Mouse (Mus musculus): ENCODE measurements around the gene Fndc9. TPM values are rescaled to one million over a fixed set of nuclear protein-coding genes. Genes with fewer than 3 reads are reported as not detected.

Gene Fndc9
- total RNA-seq, 2 experiments from 2014 or later, result not detected

DNA sequence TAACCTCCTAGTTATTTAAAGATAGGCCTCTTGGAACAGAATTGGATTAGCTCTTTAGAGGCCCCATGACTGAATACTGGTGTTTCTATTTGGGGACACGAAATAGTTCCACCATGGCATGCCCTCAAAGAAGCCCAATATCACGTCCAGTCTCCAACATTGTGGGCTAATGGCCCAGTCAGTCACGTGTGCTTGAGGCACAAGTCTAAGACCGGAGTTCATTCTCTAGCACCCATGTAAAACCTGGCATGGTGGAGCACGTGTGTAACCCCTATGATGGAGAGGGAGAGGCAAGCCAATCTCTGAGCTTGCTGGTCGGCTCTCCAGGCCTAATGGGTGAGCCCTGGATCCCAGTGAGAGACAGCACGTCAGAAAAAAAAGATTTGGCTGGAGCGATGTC lies 40.8 kb downstream of the Fndc9 start:
- no peak for DNase-seq (ENCODE audit: low spot score)

DNA sequence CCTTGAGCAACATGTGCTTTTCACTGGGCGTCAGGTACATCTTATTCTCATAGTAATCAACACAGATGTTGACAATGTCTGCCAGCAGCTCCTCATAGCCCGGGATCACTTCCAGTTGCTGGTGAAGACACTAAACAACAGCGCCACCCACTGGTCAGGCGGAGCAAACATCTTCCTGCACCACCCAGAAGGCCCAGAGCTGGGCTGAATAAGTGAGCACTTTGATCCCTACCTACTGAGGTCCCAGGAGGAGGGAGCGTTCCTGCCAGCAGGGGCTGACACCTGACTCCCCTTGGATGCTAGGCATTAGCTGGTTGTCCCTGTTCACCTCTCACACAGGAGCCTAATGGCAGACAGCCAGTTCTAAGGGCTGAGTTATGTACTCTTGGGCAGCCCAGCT lies 41.4 kb downstream of the Fndc9 start:
- no peak for DNase-seq (ENCODE audit: low spot score)

GRCm38 (mm10) chr11:46278140-46278539 lies 42.8 kb downstream of the Fndc9 start:
- DNase-seq (ENCODE audit: low spot score), result no peak

GRCm38 (mm10) chr11:46278709-46279108 lies 43.4 kb downstream of the Fndc9 start:
- no peak for DNase-seq (ENCODE audit: low spot score)

- DNase-seq (ENCODE audit: low spot score), result no peak
These were observed 47.3 kb downstream of the Fndc9 start for GRCm38 (mm10) chr11:46282612-46283011.

DNA sequence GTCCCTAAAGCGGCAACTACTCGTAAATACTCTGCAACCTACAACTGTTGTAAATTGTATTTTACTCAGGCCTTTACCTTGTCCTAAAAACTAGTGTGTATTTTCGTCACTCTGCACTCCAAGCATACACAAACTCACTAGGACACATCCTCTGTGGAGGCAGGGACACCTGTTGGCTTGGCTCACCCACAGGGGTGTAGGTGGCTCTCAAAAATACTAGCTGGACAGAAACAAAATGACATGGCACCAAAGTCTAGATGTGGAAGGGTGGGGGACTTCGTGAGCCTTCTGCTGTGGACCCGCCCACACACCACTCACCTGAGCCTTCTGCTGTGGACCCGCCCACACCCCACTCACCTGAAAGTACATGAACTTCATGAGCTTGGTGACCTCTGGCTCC lies 48.5 kb downstream of the Fndc9 start:
- DNase-seq (ENCODE audit: low spot score), result no peak

GRCm38 (mm10) chr11:46286803-46287202 lies 51.5 kb downstream of the Fndc9 start:
- DNase-seq (ENCODE audit: low spot score), result no peak

- DNase-seq (ENCODE audit: low spot score), result no peak
These were observed 52.8 kb downstream of the Fndc9 start for GRCm38 (mm10) chr11:46288091-46288490.

GRCm38 (mm10) chr11:46289022-46289421 lies 53.7 kb downstream of the Fndc9 start:
- DNase-seq (ENCODE audit: low spot score), result no peak

Other genes starting within 250 kb of the Fndc9 start
- gene Gm12166, start 183.2 kb upstream of the Fndc9 start, total RNA-seq (2021), result under 1 TPM; 0.48 to 0.50 TPM
- gene Adam19, start 179.5 kb upstream of the Fndc9 start, total RNA-seq (2021), result 1 to 10 TPM; 1.9 to 4.1 TPM
- gene Nipal4, start 69.0 kb upstream of the Fndc9 start, total RNA-seq (2021), result not detected
- 10 to 100 TPM; 12.4 to 14.0 TPM for gene Cyfip2, start 77.3 kb downstream of the Fndc9 start, total RNA-seq (2021)
- under 1 TPM in 1 of 2 experiments, not detected in 1; 0.17 TPM for gene Itk, start 154.0 kb downstream of the Fndc9 start, total RNA-seq (2021)
- not detected for gene Fam71b, start 161.0 kb downstream of the Fndc9 start, total RNA-seq (2021)
- 10 to 100 TPM; 15.8 to 16.6 TPM for gene Med7, start 201.4 kb downstream of the Fndc9 start, total RNA-seq (2021)
- gene Havcr2, start 219.4 kb downstream of the Fndc9 start, total RNA-seq (2021), result not detected